Mouse (Mus musculus): Measurements from ENCODE around the gene Dand5. TPM values are rescaled to one million over a fixed set of nuclear protein-coding genes. Genes with fewer than 3 reads are reported as not detected.

Dand5 gene
- 12.5 TPM for polyA plus RNA-seq (2021)

- in situ Hi-C loops (cut with MboI; ENCODE audit: low pct_unique_long_range_greater_than_20kb) = no loop called here
- DNase-seq (ENCODE audit: low read depth, low spot score) = no peak
- no peak for ATAC-seq
- CTCF ChIA-PET = interaction anchor here (0.6 to 1.9 kb wide), 4 partner anchors 8 to 93 kb away, joined by 3 to 8 read pairs (median 4); no protein-coding TSS in a partner anchor
- no peaks in the 10 kb centered on the region for H3K27me3 ChIP-seq
- POLR2A ChIA-PET = interaction anchor here (0.5 kb wide), 1 partner anchor 114 kb away, joined by 3 read pairs; no protein-coding TSS in a partner anchor
- TF ChIP-seq CTCF (IDR thresholded peaks at IDR 0.05) = no peak
Measured at GRCm38 (mm10) chr8:84822723-84823122, at the start of gene Dand5. Gene Dand5 (minus strand): TSS chr8:84822823.

GRCm38 (mm10) chr8:84871376-84872308, 49.0 kb upstream of the Dand5 start, which contains the start of gene Syce2:
Gene Syce2 (plus strand): TSS chr8:84872111.
- DNase-seq (ENCODE audit: low read depth, low spot score) = no peak
- CTCF ChIA-PET = interaction anchor here (0.8 to 1.7 kb wide), 5 partner anchors 11 to 32 kb away, joined by 3 to 7 read pairs (median 4); partner anchors contain the start of gene Calr
- no peak for TF ChIP-seq CTCF (IDR thresholded peaks at IDR 0.05)

GRCm38 (mm10) chr8:84856864-84857441, 34.3 kb upstream of the Dand5 start, which contains the start of gene Farsa:
Gene Farsa (plus strand): TSS chr8:84856989.
- no peaks in the 10 kb centered on the region for H3K27me3 ChIP-seq
- in situ Hi-C loops (cut with MboI; ENCODE audit: low pct_unique_long_range_greater_than_20kb) = no loop called here
- no peak for TF ChIP-seq CTCF (IDR thresholded peaks at IDR 0.05)
- ChIA-PET CTCF (interaction anchor here (0.7 to 1.5 kb wide), 4 partner anchors 10 to 46 kb away, joined by 3 read pairs; no protein-coding TSS in a partner anchor), POLR2A (interaction anchor here (1.4 to 2.0 kb wide), 3 partner anchors 9 to 11 kb away, joined by 6 to 11 read pairs (median 6); partner anchors contain the start of gene Calr)
- peak; percentile 78 for ATAC-seq
- DNase-seq (ENCODE audit: low read depth, low spot score) = peak; percentile 64

More at GRCm38 (mm10) chr8:84871376-84872308, 49.0 kb upstream of the Dand5 start, which contains the start of gene Syce2:
- H3K27me3 ChIP-seq = no peaks in the 10 kb centered on the region
- in situ Hi-C loops (cut with MboI; ENCODE audit: low pct_unique_long_range_greater_than_20kb) = no loop called here
- ATAC-seq = peak; percentile 10
- POLR2A ChIA-PET = no interaction called here

- CTCF ChIA-PET = interaction anchor here (1.2 to 1.5 kb wide), 2 partner anchors 9 to 15 kb away, joined by 3 to 4 read pairs; no protein-coding TSS in a partner anchor
- ATAC-seq (no peak), DNase-seq (ENCODE audit: low read depth, low spot score) (no peak)
- POLR2A ChIA-PET = interaction anchor here (1.4 to 2.0 kb wide), 2 partner anchors 9 to 10 kb away, joined by 6 to 11 read pairs; partner anchors contain the start of gene Calr
- no peaks in the 10 kb centered on the region for H3K27me3 ChIP-seq
- TF ChIP-seq CTCF (IDR thresholded peaks at IDR 0.05) = no peak
- in situ Hi-C loops (cut with MboI; ENCODE audit: low pct_unique_long_range_greater_than_20kb) = no loop called here
Measured at GRCm38 (mm10) chr8:84856434-84856833, 33.8 kb upstream of the Dand5 start.

GRCm38 (mm10) chr8:84847684-84848435, 25.2 kb upstream of the Dand5 start:
- CTCF ChIA-PET = interaction anchor here (0.7 to 2.6 kb wide), 8 partner anchors 8 to 150 kb away, joined by 3 to 9 read pairs (median 4); partner anchors contain the start of gene Farsa
- in situ Hi-C loops (cut with MboI; ENCODE audit: low pct_unique_long_range_greater_than_20kb) = no loop called here
- DNase-seq (ENCODE audit: low read depth, low spot score) (no peak), ATAC-seq (no peak)
- no peaks in the 10 kb centered on the region for H3K27me3 ChIP-seq
- no peak for TF ChIP-seq CTCF (IDR thresholded peaks at IDR 0.05)
- POLR2A ChIA-PET = interaction anchor here (0.6 to 2.0 kb wide), 6 partner anchors 9 to 78 kb away, joined by 3 to 11 read pairs (median 4); partner anchors contain the start of genes Farsa and Gcdh

GRCm38 (mm10) chr8:84846722-84847572, 24.3 kb upstream of the Dand5 start, which contains the start of gene Calr:
Gene Calr (minus strand): TSS chr8:84846934.
- TF ChIP-seq CTCF (IDR thresholded peaks at IDR 0.05) = no peak
- no peaks in the 10 kb centered on the region for H3K27me3 ChIP-seq
- ChIA-PET POLR2A (interaction anchor here (0.6 to 3.1 kb wide), 8 partner anchors 9 to 156 kb away, joined by 3 to 14 read pairs (median 4); partner anchors contain the start of genes Farsa and Klf1), CTCF (interaction anchor here (1.0 to 2.6 kb wide), 6 partner anchors 9 to 56 kb away, joined by 3 to 9 read pairs (median 4); partner anchors contain the start of gene Farsa)
- DNase-seq (ENCODE audit: low read depth, low spot score) (peak; percentile 98), ATAC-seq (peak; percentile 97)
- in situ Hi-C loops (cut with MboI; ENCODE audit: low pct_unique_long_range_greater_than_20kb) = no loop called here

- DNase-seq (ENCODE audit: low read depth, low spot score) (no peak), ATAC-seq (no peak)
- CTCF ChIA-PET = interaction anchor here (1.4 to 2.6 kb wide), 2 partner anchors 47 to 57 kb away, joined by 3 to 9 read pairs; no protein-coding TSS in a partner anchor
- no peak for TF ChIP-seq CTCF (IDR thresholded peaks at IDR 0.05)
- no peaks in the 10 kb centered on the region for H3K27me3 ChIP-seq
- POLR2A ChIA-PET = interaction anchor here (0.6 to 3.1 kb wide), 9 partner anchors 9 to 830 kb away, joined by 3 to 14 read pairs (median 4); partner anchors contain the start of genes Farsa and Klf1
- in situ Hi-C loops (cut with MboI; ENCODE audit: low pct_unique_long_range_greater_than_20kb) = no loop called here
Measured at GRCm38 (mm10) chr8:84846094-84846721, 23.6 kb upstream of the Dand5 start.
